Mouse (Mus musculus): Measurements from ENCODE around the gene Adora1. TPM values are rescaled to one million over a fixed set of nuclear protein-coding genes. Genes with fewer than 3 reads are reported as not detected.

The Adora1 gene
- polyA plus RNA-seq, 1 experiment, result 13.5 TPM

- TF ChIP-seq CTCF (conservative IDR thresholded peaks at IDR 0.05; ENCODE audit: insufficient read depth, insufficient read length, low read depth, low read length) (no peak), POLR2A (IDR thresholded peaks at IDR 0.05; ENCODE audit: low read depth, low read length) (no peak)
- DNase-seq, result no peak
- Histone ChIP-seq H3K4me1 (ENCODE audit: control insufficient read depth, insufficient read depth, low read length) (peaks cover 2% of the 10 kb centered on the region; the same call in 1 of the 2 replicates), H3K4me3 (ENCODE audit: insufficient read depth, low read depth, low read length) (no peak overlapping the region), H3K27ac (ENCODE audit: insufficient read depth, low read depth, low read length) (no peak overlapping the region), H3K36me3 (ENCODE audit: control insufficient read depth, insufficient read depth, low read length) (no peaks in the 10 kb centered on the region), H3K27me3 (replicated peaks; ENCODE audit: control insufficient read depth, insufficient read depth, low read length) (no peaks in the 10 kb centered on the region)
- 87% methylated on average over 3 of the region's 3 CpGs for WGBS
These were observed 3.5 kb downstream of the Adora1 start for GRCm38 (mm10) chr1:134231681-134232080.

GRCm38 (mm10) chr1:134231270-134231669 is 4.0 kb downstream of the Adora1 start:
- no peak for TF ChIP-seq CTCF (conservative IDR thresholded peaks at IDR 0.05; ENCODE audit: insufficient read depth, insufficient read length, low read depth, low read length)
- no peak for TF ChIP-seq POLR2A (IDR thresholded peaks at IDR 0.05; ENCODE audit: low read depth, low read length)
- WGBS, result 76% methylated on average over 3 of the region's 3 CpGs
- H3K36me3 ChIP-seq (ENCODE audit: control insufficient read depth, insufficient read depth, low read length), result no peaks in the 10 kb centered on the region
- no peak overlapping the region for H3K27ac ChIP-seq (ENCODE audit: insufficient read depth, low read depth, low read length)
- peaks cover 2% of the 10 kb centered on the region; the same call in 1 of the 2 replicates for H3K4me1 ChIP-seq (ENCODE audit: control insufficient read depth, insufficient read depth, low read length)
- H3K4me3 ChIP-seq (ENCODE audit: insufficient read depth, low read depth, low read length), result no peak overlapping the region
- DNase-seq, result no peak
- H3K27me3 ChIP-seq (replicated peaks; ENCODE audit: control insufficient read depth, insufficient read depth, low read length), result no peaks in the 10 kb centered on the region

DNA sequence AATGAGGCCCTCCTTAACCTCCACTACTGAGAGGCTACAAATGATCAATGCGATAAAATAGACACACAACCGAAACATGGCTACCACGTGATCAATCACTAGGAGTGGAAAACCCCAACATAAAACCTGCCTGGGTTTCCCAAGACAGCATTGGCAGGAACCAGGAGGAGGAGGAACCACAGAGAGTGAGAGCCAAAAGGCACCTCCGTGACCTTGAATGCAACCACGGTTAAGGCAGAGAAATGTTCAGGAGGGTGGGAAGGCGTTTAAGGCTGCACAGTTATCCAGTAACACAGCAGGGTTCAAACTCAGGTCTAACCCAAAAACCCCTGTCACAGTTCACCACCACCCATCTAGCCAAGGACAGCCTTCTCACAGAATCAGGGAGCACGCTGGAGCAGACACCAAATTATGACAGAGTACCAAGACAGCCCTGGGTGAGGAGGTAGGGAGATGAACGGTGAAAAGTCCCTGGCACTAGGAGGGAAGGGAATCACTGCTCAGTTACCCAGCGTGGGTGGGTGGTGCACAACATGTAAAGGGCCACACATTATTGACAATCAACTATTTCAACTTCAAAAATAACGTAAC is 4.5 kb downstream of the Adora1 start:
- no peak for DNase-seq
- TF ChIP-seq CTCF (conservative IDR thresholded peaks at IDR 0.05; ENCODE audit: insufficient read depth, insufficient read length, low read depth, low read length) (no peak), POLR2A (IDR thresholded peaks at IDR 0.05; ENCODE audit: low read depth, low read length) (no peak)
- 73% methylated on average over 10 of the region's 10 CpGs for WGBS
- H3K27me3 ChIP-seq (replicated peaks; ENCODE audit: control insufficient read depth, insufficient read depth, low read length), result no peaks in the 10 kb centered on the region
- no peak overlapping the region for H3K27ac ChIP-seq (ENCODE audit: insufficient read depth, low read depth, low read length)
- no peak overlapping the region for H3K4me3 ChIP-seq (ENCODE audit: insufficient read depth, low read depth, low read length)
- H3K36me3 ChIP-seq (ENCODE audit: control insufficient read depth, insufficient read depth, low read length), result no peaks in the 10 kb centered on the region
- peaks cover 2% of the 10 kb centered on the region; the same call in 1 of the 2 replicates for H3K4me1 ChIP-seq (ENCODE audit: control insufficient read depth, insufficient read depth, low read length)

DNA sequence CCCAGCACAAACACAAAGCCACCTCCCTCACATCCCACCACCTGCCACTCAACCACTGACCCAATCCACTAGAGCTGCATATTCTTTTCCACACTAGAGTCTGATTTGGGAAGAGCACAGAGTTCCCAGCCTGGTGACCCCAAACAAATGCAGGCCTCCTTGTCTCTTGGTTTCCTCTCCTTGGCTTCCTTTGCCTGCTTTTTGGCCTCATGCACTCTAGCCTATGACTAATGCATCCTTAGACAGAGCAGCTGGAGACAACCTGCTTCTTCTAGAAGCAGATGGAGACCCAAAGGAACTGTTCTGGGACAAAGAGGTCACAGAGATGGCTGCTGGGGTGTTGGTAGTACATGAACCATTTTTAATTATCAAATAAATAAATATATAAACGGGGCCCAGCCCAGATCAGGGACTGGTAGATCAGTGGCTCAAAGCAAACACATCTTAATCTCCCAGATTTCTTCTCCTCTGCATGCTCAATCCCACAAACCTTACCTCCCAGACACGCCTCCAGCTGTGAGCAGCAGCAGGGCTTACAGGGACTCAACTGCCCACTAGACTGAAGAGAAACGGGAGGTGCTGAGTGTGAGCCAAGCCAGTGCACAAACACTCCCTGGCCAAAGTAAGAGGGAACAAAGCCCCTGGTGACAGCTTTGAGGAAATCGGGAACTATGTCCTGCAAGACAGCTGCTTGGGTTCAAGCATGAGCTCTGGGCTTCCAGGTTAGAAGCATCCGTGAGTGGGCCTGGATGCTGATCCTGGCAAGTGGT is 5.2 kb downstream of the Adora1 start:
- WGBS, result 80% methylated on average over 5 of the region's 5 CpGs
- Histone ChIP-seq H3K36me3 (ENCODE audit: control insufficient read depth, insufficient read depth, low read length) (no peaks in the 10 kb centered on the region), H3K27me3 (replicated peaks; ENCODE audit: control insufficient read depth, insufficient read depth, low read length) (no peaks in the 10 kb centered on the region), H3K4me3 (ENCODE audit: insufficient read depth, low read depth, low read length) (no peak overlapping the region), H3K4me1 (ENCODE audit: control insufficient read depth, insufficient read depth, low read length) (peaks cover 2% of the 10 kb centered on the region; the same call in 1 of the 2 replicates), H3K27ac (ENCODE audit: insufficient read depth, low read depth, low read length) (no peak overlapping the region)
- TF ChIP-seq CTCF (conservative IDR thresholded peaks at IDR 0.05; ENCODE audit: insufficient read depth, insufficient read length, low read depth, low read length), result no peak
- no peak for TF ChIP-seq POLR2A (IDR thresholded peaks at IDR 0.05; ENCODE audit: low read depth, low read length)
- DNase-seq, result no peak

- no peak overlapping the region for H3K27ac ChIP-seq (ENCODE audit: insufficient read depth, low read depth, low read length)
- DNase-seq, result no peak
- no peak for TF ChIP-seq POLR2A (IDR thresholded peaks at IDR 0.05; ENCODE audit: low read depth, low read length)
- TF ChIP-seq CTCF (conservative IDR thresholded peaks at IDR 0.05; ENCODE audit: insufficient read depth, insufficient read length, low read depth, low read length), result no peak
- peaks cover 6% of the 10 kb centered on the region; the same call in 1 of the 2 replicates for H3K4me1 ChIP-seq (ENCODE audit: control insufficient read depth, insufficient read depth, low read length)
- no peaks in the 10 kb centered on the region for H3K27me3 ChIP-seq (replicated peaks; ENCODE audit: control insufficient read depth, insufficient read depth, low read length)
- no peak overlapping the region for H3K4me3 ChIP-seq (ENCODE audit: insufficient read depth, low read depth, low read length)
- H3K36me3 ChIP-seq (ENCODE audit: control insufficient read depth, insufficient read depth, low read length), result no peaks in the 10 kb centered on the region
- 79% methylated on average over 8 of the region's 8 CpGs for WGBS
These were observed 8.5 kb downstream of the Adora1 start for GRCm38 (mm10) chr1:134226739-134227138.

- H3K27ac ChIP-seq (ENCODE audit: insufficient read depth, low read depth, low read length), result no peak overlapping the region
- peaks cover 6% of the 10 kb centered on the region; the same call in 1 of the 2 replicates for H3K4me1 ChIP-seq (ENCODE audit: control insufficient read depth, insufficient read depth, low read length)
- TF ChIP-seq CTCF (conservative IDR thresholded peaks at IDR 0.05; ENCODE audit: insufficient read depth, insufficient read length, low read depth, low read length), result no peak
- TF ChIP-seq POLR2A (IDR thresholded peaks at IDR 0.05; ENCODE audit: low read depth, low read length), result no peak
- WGBS, result 95% methylated on average over 5 of the region's 5 CpGs
- no peak overlapping the region for H3K4me3 ChIP-seq (ENCODE audit: insufficient read depth, low read depth, low read length)
- DNase-seq, result no peak
- no peaks in the 10 kb centered on the region for H3K27me3 ChIP-seq (replicated peaks; ENCODE audit: control insufficient read depth, insufficient read depth, low read length)
- no peaks in the 10 kb centered on the region for H3K36me3 ChIP-seq (ENCODE audit: control insufficient read depth, insufficient read depth, low read length)
These were observed 9.9 kb downstream of the Adora1 start for GRCm38 (mm10) chr1:134225375-134225774.

DNA sequence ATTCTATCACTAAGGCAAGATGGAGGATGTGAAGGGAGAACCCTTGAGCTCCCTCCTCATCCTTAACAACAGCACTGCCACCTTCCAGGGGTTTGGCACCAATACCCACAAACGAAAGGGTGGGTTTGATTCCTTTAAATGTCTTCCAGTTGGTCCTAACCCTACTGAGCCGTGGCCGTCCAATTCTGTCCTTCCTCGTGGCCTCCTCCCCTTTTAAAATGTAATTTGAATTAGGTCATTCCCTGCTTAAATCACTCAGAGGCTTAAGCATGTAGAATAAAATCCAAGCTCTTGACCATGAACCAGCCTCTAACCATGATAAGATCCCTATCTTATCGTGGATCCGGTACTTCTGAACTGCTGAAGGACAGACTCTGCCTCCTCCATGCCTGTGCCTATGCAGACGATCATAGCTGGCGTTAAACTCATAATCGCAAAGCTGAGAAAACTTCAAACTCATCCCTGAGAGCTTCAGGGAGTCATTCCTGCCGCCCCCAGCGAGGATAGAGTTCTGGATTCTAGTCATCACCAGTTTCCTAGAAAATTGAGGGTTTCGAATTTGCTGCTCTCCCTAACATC is 10.5 kb downstream of the Adora1 start:
- DNase-seq, result no peak
- Histone ChIP-seq H3K4me1 (ENCODE audit: control insufficient read depth, insufficient read depth, low read length) (peaks cover 6% of the 10 kb centered on the region; the same call in 1 of the 2 replicates), H3K27me3 (replicated peaks; ENCODE audit: control insufficient read depth, insufficient read depth, low read length) (no peaks in the 10 kb centered on the region), H3K4me3 (ENCODE audit: insufficient read depth, low read depth, low read length) (no peak overlapping the region), H3K36me3 (ENCODE audit: control insufficient read depth, insufficient read depth, low read length) (no peaks in the 10 kb centered on the region), H3K27ac (ENCODE audit: insufficient read depth, low read depth, low read length) (no peak overlapping the region)
- WGBS, result 86% methylated on average over 12 of the region's 12 CpGs
- TF ChIP-seq CTCF (conservative IDR thresholded peaks at IDR 0.05; ENCODE audit: insufficient read depth, insufficient read length, low read depth, low read length) (no peak), POLR2A (IDR thresholded peaks at IDR 0.05; ENCODE audit: low read depth, low read length) (no peak)
